Mouse (Mus musculus) frontal cortex, adult 2 months (tissue): ENCODE results near the gene Prdm15. TPM values are rescaled to one million over a fixed set of nuclear protein-coding genes. Genes with fewer than 3 reads are reported as not detected.
A peak's percentile ranks its signal among the peaks of the same experiment; 100 is the strongest.

Source experiments
- DNase-seq, 2 experiments: peaks; one replicate each; pipeline ENCODE4 v3.0.0; 2022; ENCODE audit warnings: low spot score in 1 of 2; ENCODE audit errors: extremely low spot score in 1 of 2
- polyA plus RNA-seq: library from polyadenylated mRNA; depleted of rRNA; stranded (reverse); fragments of >200 nt; gene quantifications from 2 replicates; pipeline ENCODE4 v1.2.3, GENCODE M21; 2012; rRNA removed

Gene Prdm15
- polyA plus RNA-seq, 1 experiment = 19.1 TPM

DNA sequence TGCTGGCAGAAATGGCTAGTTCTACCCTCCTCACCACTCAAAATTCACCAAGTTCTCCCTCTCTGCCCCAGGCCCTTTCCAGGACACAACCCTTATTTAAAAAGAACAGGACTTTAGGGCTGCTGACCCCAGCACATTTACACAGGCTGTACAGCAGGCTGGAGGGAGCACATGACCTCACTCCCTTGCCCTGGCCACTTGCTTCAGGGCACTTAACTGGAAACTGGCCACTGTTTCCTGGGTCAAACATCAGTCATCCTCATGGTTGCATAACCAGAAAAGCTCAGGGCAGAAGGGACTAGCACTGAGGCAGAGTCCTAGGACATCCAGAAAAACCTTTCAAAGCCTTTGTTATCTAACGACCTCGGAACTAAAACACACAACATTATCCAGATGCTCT is 93.4 kb downstream of the Prdm15 start:
- no peak for DNase-seq

DNA sequence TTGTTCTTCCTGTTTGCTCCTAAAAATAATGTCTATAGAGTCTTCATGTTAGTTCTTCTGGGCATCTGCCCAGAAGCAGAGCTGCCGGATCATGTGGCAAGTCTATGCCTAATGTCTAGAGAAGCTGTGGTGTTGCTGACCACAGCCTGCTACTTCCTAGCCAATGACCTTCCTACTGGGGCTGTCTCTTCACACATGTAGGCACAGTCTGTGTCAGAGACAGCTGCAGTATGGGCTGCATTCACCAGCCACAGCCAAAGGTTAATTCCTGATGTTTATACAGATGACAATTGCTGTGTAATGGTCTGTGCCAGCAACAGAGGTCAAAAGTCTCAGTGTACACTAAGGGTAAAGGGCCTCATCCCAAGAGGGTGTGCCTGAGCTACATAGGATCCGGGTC is 95.2 kb downstream of the Prdm15 start:
- DNase-seq = no peak

DNA sequence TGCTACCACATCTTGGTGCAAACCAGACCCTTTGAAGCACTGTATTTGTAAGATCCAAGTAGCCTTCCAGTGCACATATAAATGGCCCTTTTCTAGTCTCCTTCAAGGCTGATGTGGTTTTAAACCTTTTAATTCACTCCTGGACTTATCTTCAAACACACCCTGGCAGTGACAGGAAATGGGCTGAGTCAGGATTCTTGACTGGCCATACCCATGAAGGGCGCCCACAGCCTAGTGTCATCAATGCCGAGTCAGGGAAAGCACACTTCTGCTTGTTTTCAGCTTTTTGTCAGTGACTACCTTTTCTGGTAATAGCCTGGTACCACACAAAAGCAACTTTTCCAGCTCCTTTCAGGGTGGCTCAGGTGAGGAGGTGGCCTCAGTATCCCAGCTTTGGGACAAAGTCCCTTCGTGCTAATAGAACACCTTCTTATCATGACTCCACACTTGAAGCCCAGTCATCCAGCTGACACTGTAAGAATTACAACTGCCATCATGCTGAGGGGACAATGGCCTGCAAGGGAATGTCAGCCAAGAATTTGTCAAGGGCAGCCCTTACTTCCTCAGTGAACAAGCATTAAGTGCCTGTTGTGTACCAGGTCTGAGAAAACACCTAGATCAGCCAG is 99.2 kb downstream of the Prdm15 start:
- DNase-seq = no peak

DNA sequence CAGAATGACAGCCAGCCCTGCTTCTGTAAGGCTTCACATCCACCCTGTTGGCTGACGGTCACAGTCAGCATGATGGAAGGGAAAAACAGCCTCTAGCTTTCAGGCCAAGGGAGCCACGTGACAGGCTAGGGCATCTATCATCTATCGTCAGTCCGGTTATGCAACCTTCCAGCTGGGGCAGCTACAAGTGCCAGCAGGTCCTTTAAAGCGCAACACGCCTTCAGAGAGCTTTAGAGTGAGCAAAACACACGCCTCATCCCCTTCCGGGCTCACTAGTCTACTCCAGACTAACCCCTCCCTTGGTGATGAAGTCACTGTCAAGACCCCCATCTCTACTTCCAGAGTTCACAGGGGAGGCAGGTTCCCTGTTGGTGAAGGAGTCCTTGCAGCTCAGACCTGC is 99.8 kb downstream of the Prdm15 start:
- DNase-seq = peak in 1 of 2 experiments; percentile 8

DNA sequence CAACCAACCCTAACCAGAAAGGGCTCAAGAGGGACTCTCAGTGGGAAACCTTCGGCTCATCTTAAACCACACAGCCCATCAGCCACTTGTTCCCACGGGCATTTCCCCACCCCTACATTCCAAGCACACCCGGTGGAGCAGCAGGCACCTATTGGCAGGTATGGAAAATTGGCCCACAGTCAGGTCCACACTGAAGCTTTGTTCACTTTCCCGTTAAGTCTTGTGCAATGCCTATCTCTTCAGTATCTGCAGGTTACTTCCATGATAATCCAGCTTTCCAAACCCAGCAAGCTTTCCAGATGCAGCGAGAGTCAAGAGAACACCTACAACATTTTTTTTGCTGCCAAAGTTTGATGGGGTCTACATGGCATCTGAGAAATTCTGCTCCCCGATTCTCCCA is 103.2 kb downstream of the Prdm15 start:
- no peak for DNase-seq

Other genes starting within 250 kb of the Prdm15 start
- 0.19 and 0.26 TPM in 2 replicates for gene Tmprss2, start 240.7 kb downstream of the Prdm15 start, polyA plus RNA-seq
- gene Ripk4, start 88.1 kb downstream of the Prdm15 start, polyA plus RNA-seq = 0.71 and 0.86 TPM in 2 replicates
- 9.7 and 10.4 TPM in 2 replicates for gene C2cd2, start 110.7 kb upstream of the Prdm15 start, polyA plus RNA-seq
- 16.3 and 18.2 TPM in 2 replicates for gene Zbtb21, start 110.8 kb upstream of the Prdm15 start, polyA plus RNA-seq
- 28.8 and 29.6 TPM in 2 replicates for gene B230307C23Rik, start 145.5 kb upstream of the Prdm15 start, polyA plus RNA-seq
- 3.9 and 4.1 TPM in 2 replicates for gene A630089N07Rik, start 230.6 kb upstream of the Prdm15 start, polyA plus RNA-seq